Mouse (Mus musculus) limb, embryonic 11.5 days (tissue): ENCODE measurements around the gene Mbd6. TPM values are rescaled to one million over a fixed set of nuclear protein-coding genes. Genes with fewer than 3 reads are reported as not detected.

Experiments used
- ATAC-seq: fragments of 200-750 bp; cut with Nextera tagmentation; 2 replicates; pipeline ENCODE4 v1.8.0; 2017; ENCODE audit warnings: low read depth; ENCODE audit not compliant: insufficient number of reproducible peaks, low FRiP score, low TSS enrichment
- DNase-seq: peaks from one replicate; pipeline ENCODE4 v3.0.0-alpha.2; 2015; ENCODE audit warnings: low spot score
- H3K27ac ChIP-seq: fragments of 300-500 bp; sonication (generic); replicated peaks from 2 replicates; pipeline ENCODE4 v1.5.1; 2014; ENCODE audit warnings: low read depth, mild to moderate bottlenecking, low read length
- H3K27me3 ChIP-seq: fragments of 300-500 bp; sonication (generic); 2 replicates; pipeline ENCODE4 v1.6.1; 2014; ENCODE audit warnings: mild to moderate bottlenecking, low read length, mixed read lengths; ENCODE audit not compliant: control insufficient read depth, insufficient read depth
- H3K36me3 ChIP-seq: fragments of 300-500 bp; sonication (generic); 2 replicates; pipeline ENCODE4 v1.6.1; 2014; ENCODE audit warnings: mild to moderate bottlenecking, low read length, moderate library complexity, mixed read lengths; ENCODE audit not compliant: control insufficient read depth, insufficient read depth
- H3K4me1 ChIP-seq: fragments of 300-500 bp; sonication (generic); 2 replicates; pipeline ENCODE4 v1.6.1; 2014; ENCODE audit warnings: low read length, mixed read lengths; ENCODE audit not compliant: control insufficient read depth, insufficient read depth
- H3K4me2 ChIP-seq: fragments of 300-500 bp; sonication (generic); 2 replicates; pipeline ENCODE4 v1.6.1; 2014; ENCODE audit warnings: low read depth, mild to moderate bottlenecking, moderate library complexity; ENCODE audit not compliant: severe bottlenecking
- H3K4me3 ChIP-seq: fragments of 300-500 bp; sonication (generic); 2 replicates; pipeline ENCODE4 v1.5.1; 2014; ENCODE audit warnings: low read depth, low read length
- H3K9ac ChIP-seq: fragments of 300-500 bp; sonication (generic); 2 replicates; pipeline ENCODE4 v1.6.1; 2014; ENCODE audit warnings: mild to moderate bottlenecking, low read length
- H3K9me3 ChIP-seq: fragments of 300-500 bp; sonication (generic); 2 replicates; pipeline ENCODE4 v1.6.1; 2016; ENCODE audit warnings: low read length; ENCODE audit not compliant: control insufficient read depth
- WGBS: fragments of 180-500 bp; shearing (Covaris S2); extraction: QIAGEN DNeasy Blood & Tissue Kit; methylation state at CpG from one replicate; pipeline ENCODE4 v1.1.7; 2014; 5-methylcytosine and 5-hydroxymethylcytosine counted together
- polyA plus RNA-seq: library from polyadenylated mRNA; unstranded; fragments of >200 nt; fragmentation: Nextera tagmentation; extraction: Ambion mirVana; gene quantifications from 2 replicates; pipeline ENCODE4 v1.2.1, GENCODE M21; 2014

Mbd6 gene
- polyA plus RNA-seq, 1 experiment from 2014 or later = 17.2 TPM

GRCm38 (mm10) chr10:127267318-127267717 lies 21.5 kb downstream of the Mbd6 start:
- no peak overlapping the region; the same call in 1 of the 2 replicates for H3K9ac ChIP-seq
- peaks cover 9% of the 10 kb centered on the region for H3K4me1 ChIP-seq
- DNase-seq (no peak), ATAC-seq (no peak)
- H3K27ac ChIP-seq = no peak overlapping the region
- 78% methylated on average over 5 of the region's 5 CpGs for WGBS
- H3K4me2 ChIP-seq = peak overlapping the region; percentile 90
- H3K9me3 ChIP-seq = no peaks in the 10 kb centered on the region
- no peaks in the 10 kb centered on the region for H3K36me3 ChIP-seq
- H3K27me3 ChIP-seq = peaks cover 14% of the 10 kb centered on the region; the same call in 1 of the 2 replicates
- peak overlapping the region; percentile 100 for H3K4me3 ChIP-seq

- Histone ChIP-seq H3K4me3 (peak within 1 kb of the TSS; percentile 100), H3K27me3 (peaks cover 17% of the 10 kb centered on the region; the same call in 1 of the 2 replicates), H3K36me3 (no peaks in the 10 kb centered on the region), H3K9ac (peak within 1 kb of the TSS; percentile 97), H3K4me1 (peaks cover 9% of the 10 kb centered on the region), H3K27ac (peak within 1 kb of the TSS; percentile 68; the same call in 1 of the 2 replicates), H3K4me2 (peak within 1 kb of the TSS; percentile 90), H3K9me3 (no peaks in the 10 kb centered on the region)
- WGBS = under 1% methylated on average over 70 of the region's 70 CpGs
- ATAC-seq (peak; percentile 95), DNase-seq (peak; percentile 96)
Observed at GRCm38 (mm10) chr10:127266112-127267091, 22.4 kb downstream of the Mbd6 start, which contains the start of gene Dctn2. Dctn2 (plus strand) TSS chr10:127266368.

GRCm38 (mm10) chr10:127265727-127266111 lies 23.1 kb downstream of the Mbd6 start:
- H3K4me1 ChIP-seq = peaks cover 9% of the 10 kb centered on the region
- no peak overlapping the region for H3K27ac ChIP-seq

GRCm38 (mm10) chr10:127264971-127265370 lies 23.8 kb downstream of the Mbd6 start:
- H3K27me3 ChIP-seq = peaks cover 17% of the 10 kb centered on the region; the same call in 1 of the 2 replicates
- H3K4me2 ChIP-seq = no peak overlapping the region
- H3K36me3 ChIP-seq = no peaks in the 10 kb centered on the region
- H3K9ac ChIP-seq = no peak overlapping the region
- H3K27ac ChIP-seq = no peak overlapping the region
- no peaks in the 10 kb centered on the region for H3K9me3 ChIP-seq
- no peak overlapping the region for H3K4me3 ChIP-seq
- no peak for ATAC-seq
- no peak for DNase-seq
- peaks cover 9% of the 10 kb centered on the region for H3K4me1 ChIP-seq
- 79% methylated on average over 4 of the region's 4 CpGs for WGBS

More at GRCm38 (mm10) chr10:127265727-127266111, 23.1 kb downstream of the Mbd6 start:
- H3K27me3 ChIP-seq = peaks cover 17% of the 10 kb centered on the region; the same call in 1 of the 2 replicates
- DNase-seq = no peak
- H3K4me3 ChIP-seq = peak overlapping the region; percentile 100
- 29% methylated on average over 4 of the region's 4 CpGs for WGBS
- ATAC-seq = no peak; the same call in 1 of the 2 replicates
- H3K9ac ChIP-seq = no peak overlapping the region
- no peaks in the 10 kb centered on the region for H3K36me3 ChIP-seq
- no peaks in the 10 kb centered on the region for H3K9me3 ChIP-seq
- H3K4me2 ChIP-seq = peak overlapping the region; percentile 90; the same call in 1 of the 2 replicates

GRCm38 (mm10) chr10:127264336-127264735 lies 24.5 kb downstream of the Mbd6 start:
- DNase-seq (no peak), ATAC-seq (no peak)
- no peaks in the 10 kb centered on the region for H3K9me3 ChIP-seq
- no peak overlapping the region for H3K27ac ChIP-seq
- WGBS = 77% methylated on average over 8 of the region's 8 CpGs
- H3K4me3 ChIP-seq = no peak overlapping the region
- H3K27me3 ChIP-seq = peaks cover 17% of the 10 kb centered on the region; the same call in 1 of the 2 replicates
- no peak overlapping the region for H3K4me2 ChIP-seq
- H3K9ac ChIP-seq = no peak overlapping the region
- H3K4me1 ChIP-seq = peaks cover 9% of the 10 kb centered on the region
- H3K36me3 ChIP-seq = no peaks in the 10 kb centered on the region

GRCm38 (mm10) chr10:127263631-127264030 lies 25.2 kb downstream of the Mbd6 start:
- no peak overlapping the region for H3K27ac ChIP-seq
- 0 out of 2 replicates have a peak overlapping the region, but pooled peaks have one; percentile 43 for H3K4me3 ChIP-seq
- no peak for ATAC-seq
- H3K4me1 ChIP-seq = peaks cover 9% of the 10 kb centered on the region
- DNase-seq = no peak
- H3K4me2 ChIP-seq = no peak overlapping the region
- no peak overlapping the region for H3K9ac ChIP-seq
- peaks cover 17% of the 10 kb centered on the region; the same call in 1 of the 2 replicates for H3K27me3 ChIP-seq
- H3K9me3 ChIP-seq = no peaks in the 10 kb centered on the region
- WGBS = 62% methylated on average over 3 of the region's 3 CpGs
- H3K36me3 ChIP-seq = no peaks in the 10 kb centered on the region

- Histone ChIP-seq H3K27me3 (peaks cover 17% of the 10 kb centered on the region; the same call in 1 of the 2 replicates), H3K36me3 (no peaks in the 10 kb centered on the region), H3K27ac (no peak within 1 kb of the TSS), H3K4me2 (peak within 1 kb of the TSS; percentile 86), H3K9ac (peak within 1 kb of the TSS; percentile 53; the same call in 1 of the 2 replicates), H3K4me3 (peak within 1 kb of the TSS; percentile 43), H3K4me1 (peaks cover 9% of the 10 kb centered on the region), H3K9me3 (no peaks in the 10 kb centered on the region)
- ATAC-seq (no peak), DNase-seq (peak; percentile 69)
- under 1% methylated on average over 53 of the region's 53 CpGs for WGBS
Observed at GRCm38 (mm10) chr10:127262548-127263398, 26.0 kb downstream of the Mbd6 start, which contains the start of gene Kif5a. Kif5a (minus strand) TSS chr10:127263348.
